In the genomic region with DNA sequence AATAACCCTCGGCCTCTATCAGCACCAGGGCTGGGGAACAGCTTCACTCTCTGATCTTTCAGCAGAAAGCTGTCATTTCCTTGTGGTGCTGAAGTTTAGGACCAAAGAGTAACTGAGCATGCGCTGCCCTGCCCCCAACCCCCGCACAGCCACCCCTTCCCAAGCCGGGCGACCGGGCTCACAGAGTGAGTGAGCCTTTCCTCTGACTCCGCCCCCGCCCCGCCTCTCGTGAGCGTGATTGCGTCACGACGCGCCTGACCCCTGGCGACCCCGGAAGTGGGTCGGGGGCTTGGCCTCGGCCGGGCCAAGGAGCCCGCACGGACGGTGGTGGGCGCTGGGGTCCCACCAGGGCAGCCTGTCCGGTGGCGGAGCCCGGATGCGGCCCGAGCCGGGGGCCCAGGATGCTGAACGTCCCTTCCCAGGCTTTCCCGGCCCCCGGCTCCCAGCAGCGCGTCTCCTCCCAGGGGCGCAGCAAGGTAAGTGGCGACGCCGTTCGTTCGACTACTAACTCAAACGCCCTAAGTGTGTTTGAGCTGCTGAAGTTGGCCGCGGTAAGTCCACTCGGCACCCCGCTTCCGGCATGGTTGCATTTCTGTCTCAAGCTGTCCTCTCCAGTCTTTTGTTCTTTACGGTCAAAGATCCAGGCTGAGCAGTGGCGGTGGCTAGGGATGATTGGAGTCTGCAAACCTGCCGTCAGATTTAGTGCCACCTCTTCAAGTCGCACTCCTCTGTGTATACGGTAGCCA, we compare ENCODE assay signal across 8 mouse cellular contexts. TPM values are rescaled to one million over a fixed set of nuclear protein-coding genes. Genes with fewer than 3 reads are reported as not detected.
DNase-seq lines count a peak whose midpoint lies in the region; ATAC-seq and TF ChIP-seq lines count a peak whose summit lies in the region.

Gene Cyb5r4 (plus strand): TSS at position 237 of the 746 bp plus-strand sequence.

- no peaks in the 10 kb centered on the region for H3K36me3 ChIP-seq in hindbrain, embryonic 10.5 days
- H3K36me3 ChIP-seq in lung, postnatal 0 days (ENCODE audit: insufficient read depth, low read length), result no peaks in the 10 kb centered on the region

- no peak for TF ChIP-seq CTCF in lung, postnatal 0 days (IDR thresholded peaks at IDR 0.05)

- ATAC-seq in frontal cortex, adult (ENCODE audit: low TSS enrichment), result peak; percentile 95
- ATAC-seq in lung, postnatal 0 days, result peak; percentile 100

- TF ChIP-seq EP300 in lung, postnatal 0 days (IDR thresholded peaks at IDR 0.05), result no peak

- peaks cover 12% of the 10 kb centered on the region for H3K27me3 ChIP-seq in hindbrain, embryonic 10.5 days (ENCODE audit: insufficient read depth, poor library complexity, severe bottlenecking)
- H3K27me3 ChIP-seq in lung, postnatal 0 days (replicated peaks; ENCODE audit: insufficient read depth, low read length), result no peaks in the 10 kb centered on the region; the same call in 1 of the 2 replicates

- H3K4me1 ChIP-seq in hindbrain, embryonic 10.5 days (replicated peaks), result peaks cover 22% of the 10 kb centered on the region
- no peaks in the 10 kb centered on the region for H3K4me1 ChIP-seq in lung, postnatal 0 days (ENCODE audit: insufficient read depth, low read depth, low read length)

- DNase-seq in MN1 (ENCODE audit: low spot score), result peak; percentile 95
- DNase-seq in cerebellum, adult 9-10 months, result peak; percentile 92
- peak; percentile 97 for DNase-seq in hindbrain, embryonic 10.5 days (ENCODE audit: low spot score)
- peak; percentile 95 for DNase-seq in layer of hippocampus, adult 9-11 months
- DNase-seq in lung, postnatal 0 days (ENCODE audit: low spot score), result peak; percentile 98
- peak; percentile 95 for DNase-seq in ovary, postnatal 14 days (ENCODE audit: low spot score)
- DNase-seq in thymus, postnatal 14 days, result peak; percentile 98

- peak within 1 kb of the TSS; percentile 91 for H3K27ac ChIP-seq in hindbrain, embryonic 10.5 days
- peak within 1 kb of the TSS; percentile 88 for H3K27ac ChIP-seq in lung, postnatal 0 days (ENCODE audit: low read length)

- H3K4me2 ChIP-seq in lung, postnatal 0 days (replicated peaks; ENCODE audit: low read depth, low read length), result peak within 1 kb of the TSS; percentile 64

- WGBS in hindbrain, embryonic 10.5 days, result under 1% methylated on average over 52 of the region's 52 CpGs
- under 1% methylated on average over 52 of the region's 52 CpGs for WGBS in lung, postnatal 0 days

- H3K4me3 ChIP-seq in hindbrain, embryonic 10.5 days, result peak within 1 kb of the TSS; percentile 71
- peak within 1 kb of the TSS; percentile 76 for H3K4me3 ChIP-seq in lung, postnatal 0 days (ENCODE audit: low read depth, low read length)

- H3K9me3 ChIP-seq in hindbrain, embryonic 10.5 days, result no peaks in the 10 kb centered on the region
- H3K9me3 ChIP-seq in lung, postnatal 0 days (ENCODE audit: low read length), result no peaks in the 10 kb centered on the region

- H3K9ac ChIP-seq in lung, postnatal 0 days (replicated peaks; ENCODE audit: low read depth), result peak within 1 kb of the TSS; percentile 79

RNA-seq across cellular contexts. Expression of gene Cyb5r4, which starts in this region (rescaled TPM):
- 92.5 and 94.1 TPM in 2 replicates for polyA plus RNA-seq in hindbrain, embryonic 10.5 days (2016; fragmentation: Nextera tagmentation; extraction: Ambion mirVana)
- polyA plus RNA-seq in lung, postnatal 0 days (2015; fragmentation: Nextera tagmentation; extraction: Ambion mirVana), result 42.6 and 45.7 TPM in 2 replicates

Comparison
In these comparisons a context has a peak if more than half of its experiments do, and no peak if none do; other contexts are left out.
1. Peak in every context shown above with its lines: DNase-seq, ATAC-seq, H3K4me3 ChIP-seq and H3K27ac ChIP-seq.